Mouse (Mus musculus): ENCODE data around the gene Sf3a2.

DNA sequence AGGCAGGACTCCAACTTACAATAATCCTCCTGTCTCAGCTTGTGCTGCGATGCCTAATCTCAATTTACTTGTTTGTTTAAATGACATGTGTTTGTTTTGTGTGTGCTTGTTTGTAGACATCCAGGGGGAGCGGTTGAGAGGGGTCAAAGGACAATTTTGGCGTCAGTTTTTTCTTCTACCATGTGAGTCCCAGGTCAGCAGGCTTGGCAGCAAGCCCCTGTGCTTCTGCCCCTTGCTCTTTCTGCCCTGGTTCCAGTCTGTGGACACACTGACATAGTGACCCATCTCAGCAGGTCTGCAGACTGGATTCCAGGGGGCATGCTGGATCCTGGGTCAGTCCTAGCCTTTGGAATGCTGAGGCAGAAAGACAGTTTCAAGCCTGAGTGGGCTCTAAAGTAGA lies 21.4 kb downstream of the Sf3a2 start:
- no peak for TF ChIP-seq GATA1 (IDR thresholded peaks at IDR 0.05; ENCODE audit: low read length)
- TF ChIP-seq TAL1 (IDR thresholded peaks at IDR 0.05; ENCODE audit: low read length), result no peak
